Mouse (Mus musculus): ENCODE data around the gene Ganc. TPM values are rescaled to one million over a fixed set of nuclear protein-coding genes. Genes with fewer than 3 reads are reported as not detected.

Gene Ganc
- total RNA-seq (2017) = 25.2 to 72.3 TPM (median 30.0 TPM) in 3 replicates

DNA sequence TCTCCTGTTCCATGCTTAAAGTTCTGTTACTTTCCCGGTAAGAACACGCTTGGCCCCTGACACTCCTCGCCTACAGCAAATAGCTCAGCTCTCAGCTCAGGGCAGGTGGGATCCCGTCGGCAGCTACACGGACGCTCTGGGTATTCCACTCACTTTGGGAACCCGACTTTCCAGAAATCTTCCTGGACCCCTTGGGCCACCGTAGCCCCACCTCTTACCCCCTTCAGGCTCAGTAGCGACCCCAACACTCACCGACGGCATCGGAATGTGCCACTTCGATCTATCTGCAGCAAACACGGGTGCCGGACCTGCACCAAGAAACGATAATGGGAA, at the start of gene Ganc:
TSS of gene Ganc (plus strand) at position 244 of the 333 bp plus-strand sequence.
- no peak; the same call in 1 of the 2 replicates for ATAC-seq (replicated peaks; ENCODE audit: insufficient number of reproducible peaks, low FRiP score, low TSS enrichment, poor library complexity, severe bottlenecking)

- no peak for ATAC-seq (replicated peaks; ENCODE audit: insufficient number of reproducible peaks, low FRiP score, low TSS enrichment, poor library complexity, severe bottlenecking)
Observed at GRCm38 (mm10) chr2:120360425-120360824, 43.3 kb upstream of the Ganc start.

DNA sequence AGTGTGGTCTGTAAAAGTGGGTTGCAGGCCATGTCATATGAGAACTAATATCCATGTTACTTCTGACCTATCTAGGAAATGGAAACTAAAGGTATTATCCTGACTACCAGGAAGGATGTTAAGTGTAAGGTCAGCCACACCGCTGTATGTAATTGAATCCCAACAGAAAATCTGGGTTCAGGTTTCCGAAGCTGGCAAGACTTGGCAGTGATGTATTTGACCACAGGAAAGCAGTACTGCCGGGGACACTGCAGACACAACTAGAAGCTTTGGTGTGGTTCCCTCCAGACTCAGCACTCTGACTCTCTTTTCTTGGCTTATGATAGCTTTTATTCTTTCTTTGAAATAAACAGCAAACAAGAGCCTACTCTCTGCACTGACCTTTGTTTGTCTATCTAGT, 37.2 kb upstream of the Ganc start:
- no peak for ATAC-seq (replicated peaks; ENCODE audit: insufficient number of reproducible peaks, low FRiP score, low TSS enrichment, poor library complexity, severe bottlenecking)

DNA sequence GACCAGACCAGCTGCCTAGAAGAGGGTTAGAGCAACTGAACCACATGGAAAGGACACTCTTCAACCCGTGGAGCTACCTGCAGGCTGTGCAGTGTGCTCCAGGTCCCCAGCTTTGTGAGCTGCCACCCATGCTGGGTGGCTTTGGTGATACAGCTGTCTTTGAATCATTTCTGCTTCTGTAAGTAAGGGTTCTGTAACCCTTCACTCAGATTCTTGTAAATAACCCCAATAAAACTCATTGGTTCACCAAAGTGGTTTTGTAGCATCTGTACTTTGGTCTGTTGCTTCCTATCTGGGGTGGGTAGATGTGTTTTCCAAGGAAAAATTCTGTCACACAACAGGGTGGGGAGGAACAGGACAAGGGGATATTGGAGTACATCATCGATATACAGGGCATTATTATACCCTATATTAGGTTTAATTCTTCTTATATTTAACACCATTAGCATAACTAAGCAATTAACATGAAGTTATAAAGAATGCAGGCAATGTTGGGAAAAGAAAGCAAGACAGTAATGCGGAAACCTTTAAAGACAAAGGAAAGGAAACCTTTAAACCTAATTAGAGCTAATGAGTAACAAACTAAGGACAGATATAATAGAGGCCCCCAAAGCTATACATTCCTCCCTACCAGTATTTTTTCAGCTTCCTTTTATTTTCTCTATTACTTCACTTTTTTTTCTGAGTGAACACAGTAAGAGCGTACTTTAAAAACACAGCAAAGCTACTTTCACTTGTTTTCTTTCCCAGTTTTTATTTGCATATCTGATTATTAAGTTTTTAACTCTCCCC, 36.1 kb upstream of the Ganc start:
- ATAC-seq (replicated peaks; ENCODE audit: insufficient number of reproducible peaks, low FRiP score, low TSS enrichment, poor library complexity, severe bottlenecking) = no peak

DNA sequence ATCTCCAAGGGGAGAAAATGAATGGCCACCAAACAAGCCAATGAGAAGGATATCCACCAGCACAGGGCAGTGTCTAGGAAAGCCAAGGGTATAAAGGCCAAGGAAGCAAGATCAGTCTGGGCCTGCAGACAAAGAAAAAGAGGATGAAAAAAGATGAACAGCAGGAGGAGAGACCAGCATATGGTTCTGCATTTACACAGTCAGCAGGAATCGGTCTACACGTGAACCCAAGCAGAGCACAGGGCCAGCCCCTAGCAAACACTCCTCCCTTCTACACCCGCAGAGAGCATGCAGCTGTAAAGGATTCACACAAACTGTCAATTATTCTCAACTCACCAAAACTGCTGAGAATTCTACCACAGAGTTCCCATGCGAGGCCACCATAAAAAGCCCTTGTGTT, 29.8 kb upstream of the Ganc start:
- ATAC-seq (replicated peaks; ENCODE audit: insufficient number of reproducible peaks, low FRiP score, low TSS enrichment, poor library complexity, severe bottlenecking) = no peak

- no peak for ATAC-seq (replicated peaks; ENCODE audit: insufficient number of reproducible peaks, low FRiP score, low TSS enrichment, poor library complexity, severe bottlenecking)
Observed at GRCm38 (mm10) chr2:120386264-120386663, 17.4 kb upstream of the Ganc start.

DNA sequence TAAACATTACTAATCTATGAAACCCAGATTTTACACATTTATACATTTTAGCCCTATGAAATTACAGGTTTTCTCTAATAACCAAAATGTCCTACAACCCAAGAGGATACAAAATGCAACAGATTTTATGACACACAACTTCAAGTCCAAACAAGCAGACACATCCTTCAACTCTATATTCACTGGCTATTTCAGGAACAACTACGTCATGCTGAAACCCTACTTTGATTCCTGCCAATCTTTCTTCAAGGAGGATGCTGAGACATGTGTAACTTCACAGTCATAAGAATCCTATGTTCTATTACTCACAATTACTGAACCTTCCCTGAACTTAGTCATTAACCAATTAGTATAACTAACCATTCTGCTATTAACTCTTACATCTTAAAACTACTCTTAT, 16.4 kb upstream of the Ganc start:
- ATAC-seq (replicated peaks; ENCODE audit: insufficient number of reproducible peaks, low FRiP score, low TSS enrichment, poor library complexity, severe bottlenecking) = no peak

DNA sequence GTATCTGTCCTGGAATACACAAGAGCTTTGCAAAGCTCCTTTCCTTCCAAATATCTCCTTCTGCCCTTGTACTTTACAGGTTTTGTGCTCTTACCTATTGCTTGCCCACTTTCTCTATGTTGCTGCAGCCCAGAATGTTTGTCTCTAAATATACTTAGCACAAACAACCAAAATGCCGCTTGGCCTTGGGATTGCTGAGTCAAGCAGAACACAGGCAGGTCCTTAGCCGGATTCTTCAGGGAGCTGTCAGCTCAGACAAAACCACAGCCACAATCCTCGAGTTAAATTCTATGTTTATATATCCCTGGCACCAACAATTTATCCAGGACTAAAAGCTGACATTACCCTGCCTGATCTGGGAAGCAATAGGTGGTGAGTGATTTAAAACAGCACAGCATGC, 14.3 kb upstream of the Ganc start:
- ATAC-seq (replicated peaks; ENCODE audit: insufficient number of reproducible peaks, low FRiP score, low TSS enrichment, poor library complexity, severe bottlenecking) = no peak

- ATAC-seq (replicated peaks; ENCODE audit: insufficient number of reproducible peaks, low FRiP score, low TSS enrichment, poor library complexity, severe bottlenecking) = no peak
Observed at GRCm38 (mm10) chr2:120390934-120391333, 12.8 kb upstream of the Ganc start.

DNA sequence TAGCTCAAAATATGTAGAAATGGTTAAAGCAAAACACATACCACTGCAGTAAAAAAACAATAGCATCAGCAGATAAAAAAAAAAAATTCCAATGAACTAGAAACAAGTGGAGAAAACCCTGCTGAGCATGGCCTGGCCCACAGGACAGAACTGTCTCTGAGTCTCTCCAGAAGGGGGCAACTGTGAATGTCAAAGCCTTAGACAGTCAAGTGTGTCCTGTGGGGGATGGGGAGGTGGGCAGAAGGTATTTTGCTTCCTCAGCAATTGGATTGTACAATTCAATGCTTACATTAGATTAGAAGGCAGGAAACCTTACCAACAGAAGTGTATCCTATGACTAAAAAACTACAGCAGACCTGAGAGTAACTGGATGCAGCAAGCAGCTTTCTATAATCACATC, 11.3 kb upstream of the Ganc start:
- no peak for ATAC-seq (replicated peaks; ENCODE audit: insufficient number of reproducible peaks, low FRiP score, low TSS enrichment, poor library complexity, severe bottlenecking)

DNA sequence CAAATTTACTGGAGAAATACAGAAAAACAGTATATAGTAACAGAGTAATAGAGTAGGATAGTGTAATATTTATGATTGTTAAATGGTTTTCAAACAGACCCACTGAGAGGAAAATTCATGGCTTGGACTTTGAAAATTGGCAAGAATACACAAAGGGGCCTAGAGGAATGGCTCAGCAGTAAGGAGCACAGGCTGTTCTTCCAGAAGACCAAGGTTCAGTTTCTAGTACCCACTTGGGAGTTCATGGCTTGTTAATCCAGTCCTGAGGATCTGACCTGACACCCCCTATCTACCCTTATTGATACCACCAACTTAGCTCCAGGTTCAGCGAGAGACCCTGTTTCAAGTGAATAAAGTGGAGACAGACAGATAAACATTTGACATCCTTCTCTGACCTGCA, 5.7 kb upstream of the Ganc start:
- no peak for ATAC-seq (replicated peaks; ENCODE audit: insufficient number of reproducible peaks, low FRiP score, low TSS enrichment, poor library complexity, severe bottlenecking)

DNA sequence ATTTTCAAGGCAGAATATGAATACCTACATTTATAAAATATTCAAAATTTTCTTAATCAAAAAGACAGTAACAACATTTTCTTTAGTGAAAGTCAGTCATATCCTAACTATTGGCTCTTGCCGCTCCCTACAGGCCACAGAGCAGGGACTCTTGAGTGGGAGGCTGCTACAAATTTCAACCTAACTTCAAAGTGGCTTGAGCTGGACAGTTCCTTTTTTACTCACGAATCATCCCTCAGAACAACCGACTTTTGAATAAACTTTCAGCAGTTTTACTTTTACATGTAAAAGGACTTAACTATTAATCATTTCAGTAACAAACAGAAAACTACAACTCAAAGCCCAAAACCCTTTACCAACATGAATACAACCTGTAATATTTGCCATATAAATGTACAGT, 883 bp upstream of the Ganc start:
- ATAC-seq (replicated peaks; ENCODE audit: insufficient number of reproducible peaks, low FRiP score, low TSS enrichment, poor library complexity, severe bottlenecking) = no peak

DNA sequence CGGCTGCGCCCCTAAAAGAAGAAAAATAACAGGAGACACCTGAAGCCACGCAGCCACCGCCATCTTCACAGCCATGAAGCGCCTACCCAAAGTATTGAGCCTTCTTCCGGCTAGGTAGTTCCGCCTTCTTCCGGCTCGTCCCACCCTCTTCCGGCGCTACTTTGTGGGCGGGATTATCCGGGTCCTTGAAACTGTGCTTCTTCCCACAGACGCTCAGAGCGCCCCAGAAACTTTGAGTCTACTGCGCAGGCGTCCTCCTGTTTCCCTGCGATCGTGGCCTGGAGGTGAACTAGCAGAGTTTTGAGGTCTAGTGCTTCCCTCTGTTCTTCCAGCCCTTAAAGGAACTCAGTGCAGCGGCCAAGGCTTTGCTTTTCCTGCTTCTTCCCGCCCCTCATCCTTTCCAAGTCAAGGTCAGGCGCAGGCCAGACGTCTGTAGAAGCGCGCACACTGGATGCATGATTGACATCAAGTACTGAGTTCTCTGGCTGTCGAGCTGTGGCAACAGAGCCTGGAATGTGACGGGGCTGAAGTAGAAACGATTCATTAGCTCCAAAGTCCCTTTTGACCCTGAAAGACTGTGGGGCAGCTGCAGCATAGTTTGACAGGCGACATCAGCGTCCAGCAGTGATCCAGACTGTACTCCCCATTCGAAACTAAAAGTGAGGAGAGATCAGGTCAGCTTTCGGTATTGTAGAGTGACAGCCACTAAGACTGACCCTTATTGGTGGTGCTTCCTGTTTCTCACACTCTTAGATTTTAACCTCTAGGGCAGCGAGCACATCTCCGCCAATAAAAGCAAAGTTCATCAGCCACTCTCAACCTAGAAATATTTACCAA, 508 bp downstream of the Ganc start, which contains the start of gene Tmem87a:
TSS of gene Tmem87a (minus strand) at position 128 of the 837 bp plus-strand sequence.
- ATAC-seq (replicated peaks; ENCODE audit: insufficient number of reproducible peaks, low FRiP score, low TSS enrichment, poor library complexity, severe bottlenecking) = peak; percentile 97

- no peak for ATAC-seq (replicated peaks; ENCODE audit: insufficient number of reproducible peaks, low FRiP score, low TSS enrichment, poor library complexity, severe bottlenecking)
Observed at GRCm38 (mm10) chr2:120404823-120405765, 1.4 kb downstream of the Ganc start.

GRCm38 (mm10) chr2:120411096-120411628, 7.5 kb downstream of the Ganc start:
- no peak for ATAC-seq (replicated peaks; ENCODE audit: insufficient number of reproducible peaks, low FRiP score, low TSS enrichment, poor library complexity, severe bottlenecking)

GRCm38 (mm10) chr2:120414113-120414512, 10.4 kb downstream of the Ganc start:
- no peak for ATAC-seq (replicated peaks; ENCODE audit: insufficient number of reproducible peaks, low FRiP score, low TSS enrichment, poor library complexity, severe bottlenecking)

GRCm38 (mm10) chr2:120414738-120415414, 11.2 kb downstream of the Ganc start:
- no peak for ATAC-seq (replicated peaks; ENCODE audit: insufficient number of reproducible peaks, low FRiP score, low TSS enrichment, poor library complexity, severe bottlenecking)

- no peak for ATAC-seq (replicated peaks; ENCODE audit: insufficient number of reproducible peaks, low FRiP score, low TSS enrichment, poor library complexity, severe bottlenecking)
Observed at GRCm38 (mm10) chr2:120424386-120424785, 20.7 kb downstream of the Ganc start.

Data from monocyte, adult 5-6 weeks (primary cell).